Mouse (Mus musculus) C2C12 (cell line): ENCODE measurements around the gene Babam2.

ENCODE experiments used
- CEBPB ChIP-seq: IDR thresholded peaks from one replicate; pipeline ENCODE4 v1.6.1; 2011; ENCODE audit warnings: low read depth, mild to moderate bottlenecking, control low read depth, moderate library complexity
- CTCF ChIP-seq: IDR thresholded peaks from one replicate; pipeline ENCODE4 v1.5.1; 2011; ENCODE audit not compliant: control insufficient read depth, insufficient read depth, insufficient read length
- MAX ChIP-seq: IDR thresholded peaks from one replicate; pipeline ENCODE4 v1.6.1; 2011; ENCODE audit warnings: mild to moderate bottlenecking, control low read depth
- USF1 ChIP-seq: IDR thresholded peaks from one replicate; pipeline ENCODE4 v1.6.1; 2011; ENCODE audit warnings: low read depth, mild to moderate bottlenecking, control low read depth, moderate library complexity

DNA sequence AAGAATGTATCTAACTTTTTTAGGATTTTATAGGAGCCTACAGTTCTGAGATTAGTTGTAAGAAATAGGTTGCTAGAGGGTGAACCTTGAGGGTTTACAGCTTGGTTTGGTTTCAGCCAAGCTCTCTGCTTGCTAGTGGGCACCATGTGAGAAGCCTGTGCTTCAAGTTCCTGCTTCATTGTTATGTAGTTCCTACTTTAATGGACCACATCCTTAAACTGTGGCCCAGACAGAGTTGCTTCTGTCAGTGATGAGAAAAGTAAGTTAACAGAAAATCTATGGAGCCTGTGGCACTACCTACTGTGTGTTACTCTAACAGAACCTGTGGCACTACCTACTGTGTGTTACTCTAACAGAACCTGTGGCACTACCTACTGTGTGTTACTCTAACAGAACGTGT is 57.1 kb downstream of the Babam2 start:
- TF ChIP-seq CEBPB (no peak), CTCF (no peak), USF1 (no peak), MAX (no peak)
